Mouse (Mus musculus) CD4-positive helper T cell, adult 2 months (primary cell): ENCODE measurements around the gene Orc1.

Experiments used
- DNase-seq: peaks from one replicate; pipeline ENCODE4 v3.0.0-alpha.2; 2012; ENCODE audit warnings: low read depth, missing footprints, low spot score

The Orc1 gene

DNA sequence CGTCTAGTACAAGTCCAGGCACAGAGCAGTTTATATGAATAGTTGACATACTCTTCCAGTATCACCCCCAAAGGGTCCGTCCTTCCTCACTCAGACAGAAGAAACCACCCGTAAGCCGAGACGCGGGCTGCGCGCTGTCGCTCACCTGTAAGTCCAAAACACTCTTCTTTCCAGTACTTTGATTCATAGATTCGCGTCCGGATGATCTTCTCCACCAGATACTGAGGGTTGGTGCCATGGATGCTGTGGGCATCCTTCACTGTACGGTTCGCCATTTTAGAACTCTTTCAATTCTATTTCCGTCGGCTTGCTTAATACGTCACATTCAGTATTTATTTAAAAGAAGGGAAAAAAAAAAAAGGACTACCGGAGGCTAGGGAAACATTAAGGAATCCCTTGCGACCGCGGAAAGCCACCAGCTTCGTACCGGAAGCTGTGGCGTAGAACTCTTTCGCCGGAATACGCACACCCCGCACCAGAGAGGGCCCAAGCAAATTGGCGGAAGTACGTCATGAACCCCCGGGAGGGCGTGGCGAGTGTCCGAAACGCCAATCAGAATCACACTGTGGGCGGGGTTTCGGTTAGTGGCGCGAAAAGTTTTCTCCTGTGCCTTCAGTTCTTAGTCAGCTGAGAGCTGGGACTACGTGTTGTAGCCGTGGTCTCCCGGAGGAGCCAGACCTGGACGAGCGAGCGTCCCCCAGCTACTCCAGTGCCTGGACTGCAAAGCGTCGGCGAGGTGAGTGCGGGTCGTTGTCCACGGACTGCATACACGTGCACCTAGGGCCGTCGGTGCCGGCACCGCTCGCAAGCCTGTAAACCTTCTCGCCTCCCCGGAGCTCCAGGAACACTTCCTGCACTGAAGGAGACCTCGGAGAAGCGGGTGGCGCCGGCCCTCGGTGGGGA lies at the start of gene Orc1, which contains the start of gene Prpf38a:
Gene Orc1, plus strand, starts transcription at position 584 of the 903 bp plus-strand sequence.
Gene Prpf38a, minus strand, starts transcription at position 497 of the 903 bp plus-strand sequence.
- peak; percentile 97 for DNase-seq

DNA sequence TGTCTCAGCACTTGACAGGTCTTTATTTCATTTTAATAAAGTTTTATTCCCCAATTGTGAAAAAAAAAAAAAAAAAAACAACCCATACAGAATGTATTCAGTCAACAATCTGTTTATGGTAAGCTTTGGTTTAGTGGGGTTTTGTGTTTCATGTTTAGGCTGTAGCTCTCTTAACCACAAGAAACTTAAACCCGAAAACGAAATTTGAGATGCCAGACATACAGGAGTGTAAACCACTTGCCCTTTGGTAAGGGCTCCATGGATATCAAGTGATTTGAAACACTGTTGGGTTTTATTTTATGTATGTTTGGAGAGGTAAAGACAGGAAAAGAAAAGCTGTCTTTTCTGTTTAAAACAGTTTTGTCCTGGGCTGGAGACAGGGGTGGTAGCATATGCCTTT lies 39.5 kb upstream of the Orc1 start:
- no peak for DNase-seq

DNA sequence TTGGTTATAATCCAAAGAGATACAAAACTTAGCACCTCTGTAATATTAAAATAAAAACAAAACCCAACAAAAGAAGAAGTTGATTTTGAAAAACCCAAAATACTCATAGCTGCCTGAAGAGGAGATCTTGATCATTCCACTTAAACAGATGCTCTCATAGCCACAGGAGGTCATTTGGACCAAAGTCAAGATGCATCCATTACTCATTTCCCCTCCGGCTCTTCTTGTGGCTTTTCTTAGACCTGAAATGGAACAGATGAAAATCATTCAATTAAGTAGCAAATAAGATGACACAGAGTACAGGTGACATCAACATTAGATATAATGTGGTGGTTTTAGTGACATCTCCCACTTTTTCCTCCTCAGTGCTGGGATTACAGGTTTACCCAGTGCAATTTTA lies 14.2 kb upstream of the Orc1 start:
- no peak for DNase-seq

DNA sequence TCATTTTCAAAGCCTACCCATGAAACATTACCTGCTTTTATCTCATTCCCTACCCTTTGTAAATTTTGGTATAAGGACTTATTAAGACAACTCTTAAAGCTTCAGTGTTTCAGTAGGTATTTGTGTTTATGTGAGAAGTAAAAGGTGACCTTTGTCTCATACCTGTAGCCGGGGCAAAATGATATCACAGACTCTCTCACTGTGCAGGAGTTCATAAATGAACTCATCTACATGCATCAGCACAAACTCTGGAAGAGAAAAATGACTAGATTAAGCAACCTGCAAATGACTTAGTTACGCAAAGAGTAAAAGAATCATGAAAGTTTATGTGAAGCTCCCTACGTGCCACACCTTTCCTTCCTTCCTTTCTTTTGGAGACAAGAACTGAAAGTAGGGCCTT lies 6.6 kb upstream of the Orc1 start:
- DNase-seq = no peak

DNA sequence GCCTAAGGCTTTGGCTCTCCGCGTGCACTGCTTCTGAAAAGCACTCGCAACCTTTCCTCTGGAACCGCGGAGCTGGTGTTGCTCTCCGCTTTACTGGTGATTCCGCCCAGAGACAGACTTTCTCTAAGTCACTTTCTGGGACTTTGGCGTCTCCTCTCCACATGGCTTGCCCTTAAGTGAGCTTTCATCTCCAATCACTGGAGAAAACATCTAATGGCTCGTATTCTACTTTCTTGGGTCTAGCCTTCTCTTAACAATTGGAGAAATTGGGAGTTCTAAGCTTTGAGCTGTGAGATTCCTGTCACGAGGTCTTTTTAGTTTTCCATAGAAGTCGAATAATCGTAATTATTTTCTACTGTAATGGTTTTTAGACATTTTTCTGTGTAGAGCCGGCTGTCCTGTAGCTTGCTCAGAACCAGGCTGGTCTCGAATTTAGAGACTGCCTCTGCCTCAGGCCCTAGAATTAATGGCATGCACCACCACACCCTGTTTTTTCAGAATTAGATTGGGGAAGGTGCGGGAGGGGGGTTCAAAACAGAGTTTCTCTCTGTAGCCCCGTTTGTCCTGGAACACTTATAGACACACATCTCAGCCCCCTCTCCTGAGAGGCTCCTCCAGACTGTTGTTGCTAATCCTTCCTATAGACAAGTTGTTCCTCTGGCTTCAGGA lies 654 bp downstream of the Orc1 start:
- peak; percentile 15 for DNase-seq

DNA sequence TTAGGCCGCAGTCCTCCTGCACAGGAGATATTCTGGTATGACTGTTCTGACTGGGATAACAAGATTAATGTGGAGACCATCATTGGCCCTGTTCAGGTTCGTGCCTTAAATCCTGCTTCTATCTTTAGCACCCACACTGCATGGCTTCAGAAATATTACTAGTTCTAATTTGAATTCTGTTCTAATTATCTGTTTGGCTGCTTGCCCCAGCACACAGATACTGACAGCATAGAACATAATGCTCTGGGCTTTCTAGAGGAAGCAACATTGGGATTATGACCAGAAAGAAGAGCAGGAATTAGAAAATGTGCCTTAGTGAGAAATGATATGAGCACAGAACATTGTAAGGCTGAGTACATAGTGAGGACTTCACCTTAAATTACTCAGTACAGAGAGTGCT lies 14.2 kb downstream of the Orc1 start:
- no peak for DNase-seq

DNA sequence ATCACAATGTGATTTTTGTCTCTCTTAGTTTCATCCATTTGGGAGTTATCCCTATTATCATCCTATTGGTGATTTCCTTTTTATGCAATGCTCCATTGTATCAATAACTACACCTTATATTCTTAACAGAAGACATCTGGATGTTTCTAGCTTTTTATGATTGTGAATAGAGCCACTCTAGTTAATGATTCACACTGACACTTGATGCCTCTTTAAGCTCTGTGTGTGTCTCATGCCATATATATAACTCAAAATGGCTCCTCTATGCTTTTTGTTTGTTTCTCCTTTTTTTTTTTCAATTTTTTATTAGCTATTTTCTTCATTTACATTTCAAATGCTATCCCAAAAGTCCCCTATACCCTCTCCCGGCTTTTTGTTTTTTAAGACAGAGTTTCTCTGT lies 16.6 kb downstream of the Orc1 start:
- DNase-seq = no peak

DNA sequence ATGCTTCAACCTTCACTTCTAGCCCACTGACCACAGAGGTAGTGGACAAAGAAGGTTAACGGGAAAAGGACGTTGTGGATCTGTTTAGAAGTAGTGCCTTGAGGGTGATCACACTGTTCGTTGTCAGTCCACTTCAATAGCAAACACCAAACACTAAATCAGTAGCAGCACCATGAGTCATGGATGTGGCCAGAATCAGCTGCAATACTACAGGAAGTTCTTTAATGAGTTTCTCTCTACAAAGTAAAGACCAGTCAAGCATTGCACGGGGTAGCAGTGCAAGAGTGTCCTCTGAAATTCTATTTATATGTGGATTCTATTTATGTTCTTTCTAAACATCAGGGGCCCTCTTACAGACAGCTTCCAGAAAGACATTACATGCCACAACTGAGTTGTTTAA lies 19.1 kb downstream of the Orc1 start:
- no peak for DNase-seq

DNA sequence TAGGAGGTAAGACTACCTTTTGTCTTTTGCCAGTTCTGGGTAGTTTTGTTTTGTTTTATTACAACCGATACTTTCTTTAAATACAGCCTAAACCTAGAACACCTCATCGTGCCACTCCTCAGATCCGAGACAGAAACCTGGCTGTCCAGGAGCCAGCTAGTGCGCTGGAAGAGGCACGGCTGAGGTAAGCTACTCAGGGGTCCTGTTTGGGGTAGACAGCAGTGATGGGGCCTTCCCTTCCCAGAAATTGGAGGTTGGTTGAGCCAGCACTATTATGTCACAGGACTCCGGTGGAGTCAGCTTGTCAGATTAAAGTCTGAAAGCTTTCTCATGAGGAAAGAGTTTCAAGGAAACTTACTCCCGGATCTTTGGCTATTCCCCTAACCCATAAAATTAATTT lies 22.6 kb downstream of the Orc1 start:
- DNase-seq = no peak

DNA sequence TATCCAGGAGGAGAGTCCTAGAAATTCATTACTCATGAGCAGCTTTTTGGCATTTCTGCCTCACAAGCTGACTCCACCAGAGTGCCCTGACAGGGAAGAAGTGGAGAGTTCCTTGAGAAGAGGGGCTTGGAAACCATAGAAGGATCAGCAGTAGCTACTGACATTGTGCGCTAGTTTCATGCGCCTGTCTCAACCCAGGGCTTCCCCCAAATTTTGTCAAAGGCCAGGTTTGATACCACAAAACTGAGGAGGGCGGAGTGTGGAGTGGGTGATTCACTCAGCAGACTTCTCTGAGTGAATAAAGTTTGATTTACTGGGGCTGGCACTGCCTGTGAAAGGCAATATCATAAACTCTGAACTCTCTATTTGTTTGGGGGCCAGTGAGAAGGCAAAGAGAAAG lies 29.4 kb downstream of the Orc1 start:
- DNase-seq = no peak

DNA sequence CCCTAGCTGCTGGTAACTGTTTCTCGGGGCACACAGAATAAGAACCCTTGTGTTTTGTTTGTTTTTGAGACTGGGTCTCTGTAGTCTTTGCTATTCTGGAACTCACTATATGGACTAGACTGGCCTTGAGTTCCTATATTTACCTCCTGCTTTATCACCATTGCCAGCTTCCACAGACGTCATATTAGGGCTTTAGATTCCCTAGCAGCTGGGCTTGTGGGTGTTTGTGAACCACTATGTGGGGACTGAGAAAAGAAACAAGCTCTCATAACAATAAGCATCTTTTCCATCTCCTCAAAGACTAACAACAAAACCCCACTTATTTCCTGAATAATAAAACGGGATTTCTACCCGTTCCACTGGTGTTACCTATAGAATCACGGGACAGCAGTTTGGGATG lies 31.7 kb downstream of the Orc1 start:
- no peak for DNase-seq

DNA sequence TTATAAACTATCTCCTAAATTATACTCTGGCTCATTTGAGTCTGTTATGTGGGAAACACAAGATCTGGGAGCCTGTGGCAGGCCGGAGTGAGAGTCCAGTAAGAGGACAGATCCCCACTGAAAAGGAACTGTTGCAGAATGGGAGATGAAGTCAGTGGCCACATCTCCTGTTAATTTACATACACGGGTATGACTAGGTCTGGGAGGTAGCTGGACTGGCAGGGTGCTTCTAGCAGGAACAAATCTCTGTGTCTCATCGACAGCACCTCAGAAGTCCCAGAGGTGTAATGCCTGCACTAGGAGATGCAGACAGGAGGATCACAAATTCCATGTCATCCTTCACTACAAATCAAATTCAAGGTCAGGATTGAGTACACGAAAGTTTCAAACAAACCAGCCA lies 39.4 kb downstream of the Orc1 start:
- no peak for DNase-seq

DNA sequence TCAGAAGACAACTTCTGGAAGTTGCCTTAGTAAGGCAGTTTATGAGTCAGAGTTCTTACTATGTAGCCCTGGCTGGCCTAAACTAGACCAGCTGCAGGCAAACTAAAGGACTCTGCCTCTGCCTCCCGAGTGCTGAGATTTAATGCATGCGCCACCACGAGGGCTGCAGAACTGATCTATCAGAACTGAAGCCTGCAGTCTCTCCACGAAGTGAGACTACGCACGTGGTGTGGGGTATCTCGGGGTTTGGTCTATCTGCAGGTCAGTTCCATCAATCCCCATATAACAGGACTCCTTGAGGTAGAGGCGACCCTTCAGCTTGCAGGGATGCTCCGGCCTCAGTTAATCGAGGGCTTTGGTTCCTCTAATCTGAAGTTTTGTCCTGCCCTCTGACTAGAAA lies 39.9 kb downstream of the Orc1 start:
- no peak for DNase-seq

DNA sequence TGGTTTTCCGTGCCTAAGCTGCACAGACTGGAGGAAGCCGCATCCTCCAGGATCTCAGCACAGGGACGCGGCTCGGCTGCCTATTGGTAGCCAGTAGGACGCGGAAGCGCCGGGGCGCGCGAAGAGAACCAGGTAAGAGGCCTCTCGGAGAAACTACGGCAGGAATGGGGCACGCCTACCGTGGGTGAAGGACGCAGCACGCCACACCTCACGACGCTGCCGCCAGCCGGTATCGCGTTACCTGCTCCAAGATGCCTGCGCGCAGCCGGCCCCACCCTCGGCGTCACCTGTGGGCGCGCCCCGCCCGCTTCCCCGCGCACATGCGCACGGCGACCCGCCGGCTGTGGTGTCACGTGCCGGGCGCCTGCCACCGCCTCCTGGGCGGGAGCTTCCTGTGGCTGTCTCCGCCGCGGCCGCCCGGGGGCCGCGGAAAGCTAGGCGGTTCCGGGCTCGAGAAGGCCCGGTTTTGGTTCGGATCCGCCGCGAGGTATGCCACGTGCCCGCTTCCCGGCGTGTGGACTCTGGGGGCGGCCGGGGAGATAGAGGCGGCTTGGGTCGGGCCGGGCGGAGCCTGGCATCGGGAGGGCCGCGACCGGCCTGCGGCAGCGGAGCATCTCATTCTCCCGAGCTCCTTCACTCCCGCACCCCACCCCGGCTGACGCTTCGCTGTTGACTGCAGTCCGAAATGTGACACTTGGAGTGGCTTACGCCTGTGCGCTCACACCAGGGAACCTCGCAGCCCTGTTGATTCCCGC lies 40.5 kb downstream of the Orc1 start, which contains the start of gene Cc2d1b:
Gene Cc2d1b, plus strand, starts transcription at position 354 of the 755 bp plus-strand sequence.
- DNase-seq = peak; percentile 99

DNA sequence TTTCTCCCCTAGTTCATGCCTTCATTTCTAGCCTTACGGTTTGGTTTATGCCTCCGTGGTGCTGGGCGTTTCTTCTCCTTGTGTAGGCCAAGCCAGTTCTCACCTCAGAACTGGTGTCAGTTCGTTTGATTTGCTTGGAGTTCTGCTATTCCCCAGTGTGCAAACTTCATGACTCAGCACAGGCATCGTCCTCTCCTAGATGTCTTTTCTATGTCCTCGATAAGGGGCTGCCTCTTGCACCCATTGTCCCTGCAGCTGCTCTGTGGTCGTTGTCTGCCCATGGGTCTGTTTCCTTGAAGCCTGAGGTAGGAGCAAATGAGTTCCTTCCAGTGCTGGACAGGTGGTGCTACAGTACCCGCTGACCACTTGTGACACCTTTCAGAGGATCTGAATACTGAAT lies 41.3 kb downstream of the Orc1 start:
- no peak for DNase-seq

DNA sequence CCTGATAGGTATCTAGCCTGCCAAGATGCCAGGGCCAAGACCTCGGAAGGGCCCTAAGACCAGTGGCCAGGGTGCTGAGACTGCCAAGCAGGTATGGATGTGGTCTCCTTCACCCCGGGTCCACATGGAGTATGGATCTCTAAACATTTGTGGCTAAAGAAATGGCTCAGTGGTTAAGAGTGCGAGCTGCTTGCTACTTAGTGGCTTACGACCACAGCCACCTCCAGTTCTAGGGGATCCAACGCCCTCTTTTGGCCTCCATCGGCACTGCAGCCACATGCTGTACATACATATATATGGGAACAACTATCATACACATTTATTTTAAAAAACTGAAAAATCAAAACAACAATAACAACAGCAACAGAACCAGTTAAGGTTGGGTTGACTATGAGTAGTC lies 42.3 kb downstream of the Orc1 start:
- peak; percentile 37 for DNase-seq

DNA sequence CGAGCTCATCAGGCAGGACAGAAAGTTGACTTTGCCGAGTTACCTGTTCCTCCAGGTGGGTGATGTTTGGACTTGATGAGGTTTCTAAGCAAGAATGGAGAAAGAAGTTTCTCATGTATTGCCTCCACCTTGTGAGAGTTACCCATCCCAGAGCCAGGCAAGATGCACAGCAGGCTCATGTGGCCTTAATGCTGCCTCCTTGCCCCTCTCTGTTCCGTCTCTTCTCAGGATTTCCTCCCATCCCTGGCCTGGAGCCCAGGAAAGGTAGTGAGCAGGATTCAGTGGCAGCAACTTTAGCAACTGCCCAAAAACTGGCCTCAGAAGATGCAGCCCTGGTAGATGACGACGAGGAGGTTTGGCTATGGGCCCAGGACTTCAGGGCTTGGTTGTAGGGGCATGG lies 47.8 kb downstream of the Orc1 start:
- DNase-seq = no peak

DNA sequence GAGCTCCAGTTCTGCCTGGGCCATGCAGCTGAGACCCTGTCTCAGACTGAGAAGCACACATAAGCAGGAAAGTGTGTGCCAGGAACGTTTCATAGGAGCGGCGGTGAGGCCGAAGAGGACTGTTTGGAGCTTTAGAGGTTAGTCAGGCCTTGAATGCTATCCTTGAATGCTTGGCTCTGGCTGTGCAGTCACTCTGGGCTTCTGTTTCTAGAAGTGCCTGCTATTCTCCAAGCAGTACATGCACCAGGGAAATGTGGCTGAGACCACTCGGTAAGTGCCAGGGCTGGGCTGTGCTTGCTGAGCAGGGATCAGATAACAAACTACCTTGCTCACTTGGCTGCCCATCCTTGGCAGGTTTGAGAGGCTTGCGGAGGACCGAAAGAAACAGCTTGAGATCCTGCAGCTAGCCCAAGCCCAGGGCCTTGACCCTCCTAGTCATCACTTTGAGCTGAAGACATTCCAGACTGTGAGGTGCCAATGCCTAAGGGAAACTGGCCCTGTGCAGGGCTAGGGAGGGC lies 50.2 kb downstream of the Orc1 start:
- no peak for DNase-seq

DNA sequence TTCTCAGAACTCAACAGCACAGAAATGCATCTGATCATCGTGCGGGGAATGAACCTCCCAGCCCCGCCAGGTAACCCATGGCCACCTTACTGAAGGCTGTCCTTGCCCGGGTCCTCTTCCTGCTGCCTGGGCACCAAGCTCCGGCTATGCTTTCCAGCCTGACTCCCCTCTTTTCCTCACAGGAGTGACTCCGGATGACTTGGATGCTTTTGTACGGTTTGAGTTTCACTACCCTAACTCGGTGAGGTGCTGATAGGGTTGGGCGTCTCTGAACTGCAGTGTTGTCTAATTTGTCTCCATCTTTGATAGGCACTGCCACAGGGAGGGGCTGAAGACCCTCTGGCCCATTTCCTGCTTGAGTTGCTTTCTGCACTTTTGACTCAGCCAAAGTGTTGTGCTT lies 50.9 kb downstream of the Orc1 start:
- no peak for DNase-seq

DNA sequence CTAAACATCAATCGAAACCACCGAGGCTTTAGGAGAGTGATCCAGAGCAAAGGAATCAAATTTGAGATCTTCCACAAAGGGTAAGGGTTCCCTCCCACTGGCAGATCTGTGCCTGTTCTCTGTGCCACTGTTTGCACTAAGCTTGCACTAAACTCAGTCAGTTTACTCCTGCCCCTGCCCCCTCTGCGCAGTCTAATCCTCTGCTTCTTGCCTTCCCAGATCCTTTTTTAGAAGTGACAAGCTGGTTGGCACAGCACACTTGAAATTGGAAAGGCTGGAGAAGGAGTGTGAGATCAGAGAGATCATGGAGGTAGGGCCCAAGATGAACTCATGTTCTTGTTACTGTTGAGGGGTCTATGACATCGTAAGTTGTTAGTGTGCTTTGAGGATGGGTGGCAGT lies 52.4 kb downstream of the Orc1 start:
- no peak for DNase-seq

DNA sequence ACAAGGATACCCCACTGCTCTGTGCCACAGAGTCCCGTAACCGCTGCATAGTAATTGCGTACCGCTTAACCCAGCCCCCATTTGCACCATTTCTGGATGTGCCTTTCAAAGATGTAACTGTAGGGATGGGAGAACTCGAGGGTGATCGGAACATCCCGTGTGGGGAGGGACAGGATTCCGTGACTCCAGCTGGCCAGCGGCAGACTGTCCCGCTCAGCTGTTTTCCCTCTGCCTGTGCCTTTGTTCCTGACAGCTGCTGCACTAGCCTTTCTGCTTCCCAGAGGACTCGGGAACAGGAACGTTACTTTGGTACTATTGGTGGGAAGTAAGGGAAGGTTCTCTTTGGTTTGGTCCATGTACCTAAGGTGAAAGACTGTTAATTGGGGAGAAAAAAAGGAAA lies 54.5 kb downstream of the Orc1 start:
- no peak for DNase-seq

DNA sequence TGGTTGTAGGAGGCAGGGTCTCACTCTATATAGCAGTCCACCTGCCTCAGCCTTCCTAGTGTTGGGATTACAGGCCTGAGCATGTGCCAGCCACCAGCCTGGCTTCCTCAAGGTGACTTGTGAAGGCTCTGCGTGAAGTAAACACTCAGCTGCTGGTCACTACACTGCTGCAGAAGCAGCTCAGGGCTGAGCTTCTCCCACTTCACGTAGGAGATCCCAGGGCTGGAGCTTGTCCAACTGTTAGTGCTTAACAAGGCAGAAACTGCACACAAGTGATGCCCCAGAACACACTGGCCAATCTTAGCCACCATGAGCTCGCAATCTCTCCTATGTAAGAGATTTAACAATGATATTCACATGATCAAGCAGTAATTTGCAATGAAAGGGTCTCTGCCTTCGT lies 55.5 kb downstream of the Orc1 start:
- DNase-seq = no peak
